Mouse (Mus musculus) liver, adult 2 months (tissue): ENCODE results near the gene D16Ertd472e.

Experiments
- CTCF ChIP-seq: fragments of 200-500 bp; IDR thresholded peaks from 2 replicates; pipeline ENCODE4 v1.5.1; 2011; ENCODE audit warnings: low read depth, low read length, control low read depth
- POLR2A ChIP-seq: fragments of 200-500 bp; IDR thresholded peaks from 2 replicates; pipeline ENCODE4 v1.6.1; 2011; ENCODE audit warnings: low read length, control low read depth; ENCODE audit not compliant: insufficient read depth; ENCODE audit errors: extremely low read depth

GRCm38 (mm10) chr16:78585664-78586397 is 9.3 kb upstream of the D16Ertd472e start:
- TF ChIP-seq POLR2A, result no peak
- TF ChIP-seq CTCF, result no peak
